Mouse (Mus musculus) myocyte (in vitro differentiated cells): ENCODE results near the gene Otud4.

ENCODE experiments used
- E2F4 ChIP-seq: IDR thresholded peaks from one replicate; pipeline ENCODE4 v1.6.1; 2011; ENCODE audit warnings: mild to moderate bottlenecking, control low read depth, moderate library complexity; ENCODE audit not compliant: insufficient read depth
- MYOD1 ChIP-seq, 3 experiments: IDR thresholded peaks; one replicate each; pipeline ENCODE4 v1.6.1; 2011; ENCODE audit warnings: control low read depth in 2 of 3, low read depth in 2 of 3, mild to moderate bottlenecking in 2 of 3, moderate library complexity in 1 of 3; ENCODE audit not compliant: insufficient read length in 2 of 3, control insufficient read depth in 1 of 3
- POLR2A ChIP-seq: IDR thresholded peaks from one replicate; pipeline ENCODE4 v1.6.1; 2011; ENCODE audit warnings: low read depth, mild to moderate bottlenecking, control low read depth, moderate library complexity; ENCODE audit not compliant: insufficient read length
- TCF12 ChIP-seq: IDR thresholded peaks from one replicate; pipeline ENCODE4 v1.6.1; 2011; ENCODE audit warnings: mild to moderate bottlenecking, control low read depth; ENCODE audit not compliant: poor library complexity, insufficient read depth, severe bottlenecking
- USF1 ChIP-seq: IDR thresholded peaks from one replicate; pipeline ENCODE4 v1.6.1; 2011; ENCODE audit warnings: low read depth, mild to moderate bottlenecking, control low read depth, moderate library complexity

- TF ChIP-seq USF1: no peak
- no peak for TF ChIP-seq MYOD1 (IDR thresholded peaks at IDR 0.05; ENCODE audit: control insufficient read depth in 1 of 3, insufficient read length in 2 of 3, low read depth in 2 of 3)
- TF ChIP-seq POLR2A: no peak
- TF ChIP-seq TCF12: no peak
- no peak for TF ChIP-seq E2F4
Measured at GRCm38 (mm10) chr8:79618906-79619305, 20.5 kb upstream of the Otud4 start.
